Mouse (Mus musculus) limb, embryonic 13.5 days (tissue): ENCODE data around the gene Txlna. TPM values are rescaled to one million over a fixed set of nuclear protein-coding genes. Genes with fewer than 3 reads are reported as not detected.
A peak's percentile ranks its signal among the peaks of the same experiment; 100 is the strongest.

Experiments
- ATAC-seq: fragments of 200-750 bp; cut with Nextera tagmentation; 2 replicates; pipeline ENCODE4 v1.8.0; 2017; ENCODE audit warnings: low read depth, moderate number of reproducible peaks, moderate TSS enrichment; ENCODE audit not compliant: low FRiP score
- H3K27ac ChIP-seq: fragments of 300-500 bp; sonication (generic); 2 replicates; pipeline ENCODE4 v1.5.1; 2015; ENCODE audit warnings: inconsistent platforms, mild to moderate bottlenecking, moderate library complexity
- H3K27me3 ChIP-seq: fragments of 300-500 bp; sonication (generic); 2 replicates; pipeline ENCODE4 v1.6.1; 2015; ENCODE audit warnings: mild to moderate bottlenecking, inconsistent platforms
- H3K36me3 ChIP-seq: fragments of 300-500 bp; sonication (generic); 2 replicates; pipeline ENCODE4 v1.6.1; 2015; ENCODE audit warnings: inconsistent platforms, mild to moderate bottlenecking, moderate library complexity
- H3K4me1 ChIP-seq: fragments of 300-500 bp; sonication (generic); 2 replicates; pipeline ENCODE4 v1.6.1; 2015; ENCODE audit warnings: inconsistent platforms
- H3K4me2 ChIP-seq: fragments of 300-500 bp; sonication (generic); replicated peaks from 2 replicates; pipeline ENCODE4 v1.6.1; 2015; ENCODE audit warnings: inconsistent platforms, mild to moderate bottlenecking, moderate library complexity
- H3K4me3 ChIP-seq: fragments of 300-500 bp; sonication (generic); 2 replicates; pipeline ENCODE4 v1.5.1; 2015; ENCODE audit warnings: moderate library complexity, mild to moderate bottlenecking, inconsistent platforms
- H3K9ac ChIP-seq: fragments of 300-500 bp; sonication (generic); 2 replicates; pipeline ENCODE4 v1.6.1; 2015; ENCODE audit warnings: mild to moderate bottlenecking, inconsistent platforms
- H3K9me3 ChIP-seq: fragments of 300-500 bp; sonication (generic); 2 replicates; pipeline ENCODE4 v1.6.1; 2016; ENCODE audit warnings: inconsistent platforms
- WGBS: fragments of 180-500 bp; shearing (Covaris S2); methylation state at CpG from one replicate; pipeline ENCODE4 v1.1.7; 2015; 5-methylcytosine and 5-hydroxymethylcytosine counted together
- polyA plus RNA-seq: library from polyadenylated mRNA; unstranded; fragments of >200 nt; fragmentation: Nextera tagmentation; extraction: Ambion mirVana; gene quantifications from 2 replicates; pipeline ENCODE4 v1.2.1, GENCODE M21; 2015

Gene Txlna
- polyA plus RNA-seq, 1 experiment from 2014 or later, result 102 TPM

DNA sequence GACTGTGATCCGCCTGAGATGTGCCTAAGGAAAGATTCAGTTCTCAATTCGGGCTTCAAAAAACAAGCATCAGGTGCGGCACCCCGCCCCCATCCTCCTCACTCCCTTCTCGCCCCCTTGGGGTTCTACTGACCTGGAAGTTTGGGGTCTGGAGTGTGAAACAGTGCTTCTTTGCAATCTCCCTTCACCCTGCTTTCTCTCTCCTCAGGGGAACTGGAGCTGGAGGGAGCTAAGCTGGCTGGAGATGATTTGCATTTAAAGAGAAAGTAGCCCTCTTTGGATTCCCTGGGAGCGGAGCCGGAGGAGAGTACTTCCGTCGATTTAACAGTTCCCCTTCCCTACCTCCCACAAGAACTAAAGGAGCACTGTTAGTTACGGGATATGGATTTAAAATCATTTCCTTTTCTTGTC, 17.2 kb downstream of the Txlna start, which contains the start of gene Ccdc28b:
TSS of gene Ccdc28b (minus strand) at position 267 of the 411 bp plus-strand sequence.
- Histone ChIP-seq H3K4me1 (peaks cover 34% of the 10 kb centered on the region), H3K36me3 (peaks cover 27% of the 10 kb centered on the region), H3K9ac (peak within 1 kb of the TSS; percentile 78), H3K4me3 (peak within 1 kb of the TSS; percentile 63), H3K4me2 (peak within 1 kb of the TSS; percentile 86), H3K27ac (peak within 1 kb of the TSS; percentile 80), H3K27me3 (no peaks in the 10 kb centered on the region), H3K9me3 (no peaks in the 10 kb centered on the region)
- WGBS, result 1% methylated on average over 10 of the region's 10 CpGs
- no peak for ATAC-seq

DNA sequence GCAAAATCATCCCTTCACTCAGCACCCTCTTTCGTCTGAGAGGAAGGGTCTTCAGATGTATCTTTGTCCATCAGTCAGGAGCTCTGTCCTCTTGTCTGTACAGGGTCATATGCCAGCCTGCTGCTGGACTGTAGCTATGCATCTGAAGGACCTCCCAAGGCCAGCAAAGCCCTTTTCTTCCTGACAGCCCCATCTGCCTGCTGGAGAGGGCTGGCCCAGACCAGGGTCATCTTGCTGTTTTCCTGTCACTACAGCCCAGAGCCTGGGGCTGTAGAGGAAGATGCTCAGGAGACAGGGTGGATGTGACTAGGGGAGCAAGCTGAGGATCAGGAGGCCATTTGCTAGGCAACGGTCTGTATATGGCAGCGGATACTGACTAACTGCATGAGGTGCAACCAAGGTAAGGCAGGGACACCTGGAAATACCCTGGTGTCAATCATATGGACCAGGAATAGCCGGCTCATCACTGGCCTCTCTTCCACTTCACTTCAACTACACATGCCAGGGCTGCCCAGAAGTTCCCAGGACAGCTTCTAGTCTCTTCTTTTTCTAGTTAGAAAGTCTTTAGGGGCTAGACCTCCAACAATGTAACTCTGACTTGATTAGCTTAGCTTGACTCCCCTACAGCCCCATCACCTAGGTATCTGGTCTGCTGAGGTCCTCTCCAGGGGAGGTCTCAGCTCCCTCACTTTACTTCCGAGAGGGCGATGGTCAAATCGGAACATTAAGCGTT, 17.9 kb downstream of the Txlna start:
- peak overlapping the region; percentile 63 for H3K4me3 ChIP-seq
- H3K9ac ChIP-seq, result peak overlapping the region; percentile 78
- WGBS, result 22% methylated on average over 8 of the region's 8 CpGs
- H3K36me3 ChIP-seq, result peaks cover 20% of the 10 kb centered on the region
- peak overlapping the region; percentile 86 for H3K4me2 ChIP-seq
- H3K27ac ChIP-seq, result peak overlapping the region; percentile 80; the same call in 1 of the 2 replicates
- H3K27me3 ChIP-seq, result no peaks in the 10 kb centered on the region
- no peaks in the 10 kb centered on the region for H3K9me3 ChIP-seq
- ATAC-seq, result no peak
- H3K4me1 ChIP-seq, result peaks cover 40% of the 10 kb centered on the region

DNA sequence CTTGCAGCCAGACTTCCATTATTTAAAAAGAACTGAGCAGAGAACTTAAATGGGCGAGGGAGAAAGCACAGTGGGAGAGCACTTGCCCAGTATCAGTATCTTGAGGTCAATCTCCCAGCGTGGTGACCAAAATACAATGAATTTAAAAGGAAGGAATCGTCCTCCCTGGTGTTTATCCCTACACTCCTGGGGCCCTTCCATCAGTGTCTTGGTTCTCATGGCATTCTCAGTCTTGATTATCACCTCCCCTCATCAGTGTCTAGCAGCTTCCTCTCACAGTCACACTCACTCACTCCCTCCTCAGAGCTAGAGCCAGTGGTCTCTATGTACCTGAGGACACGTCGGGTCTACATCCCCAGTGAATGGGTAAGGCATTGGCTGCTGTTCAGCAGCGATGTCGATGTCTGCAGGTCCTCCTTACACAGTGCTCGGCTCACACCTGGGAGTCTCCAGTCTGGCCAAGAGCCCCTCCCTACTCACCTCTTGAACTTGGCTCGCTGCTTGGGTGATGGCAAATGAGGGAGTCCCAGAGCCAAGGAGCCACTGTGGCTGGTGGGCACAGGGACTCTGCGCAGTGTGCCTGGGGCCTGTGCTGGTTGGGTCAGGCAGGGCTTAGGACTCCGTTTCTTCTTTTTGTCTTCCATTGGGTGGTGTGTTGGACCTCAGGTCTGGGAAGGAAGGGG, 18.6 kb downstream of the Txlna start:
- peak overlapping the region; percentile 86 for H3K4me2 ChIP-seq
- peaks cover 14% of the 10 kb centered on the region for H3K36me3 ChIP-seq
- H3K27ac ChIP-seq, result no peak overlapping the region
- no peak for ATAC-seq
- H3K9ac ChIP-seq, result peak overlapping the region; percentile 31; the same call in 1 of the 2 replicates
- H3K4me1 ChIP-seq, result peaks cover 42% of the 10 kb centered on the region
- H3K9me3 ChIP-seq, result no peaks in the 10 kb centered on the region
- WGBS, result 80% methylated on average over 11 of the region's 11 CpGs
- no peaks in the 10 kb centered on the region for H3K27me3 ChIP-seq
- H3K4me3 ChIP-seq, result peak overlapping the region; percentile 63

DNA sequence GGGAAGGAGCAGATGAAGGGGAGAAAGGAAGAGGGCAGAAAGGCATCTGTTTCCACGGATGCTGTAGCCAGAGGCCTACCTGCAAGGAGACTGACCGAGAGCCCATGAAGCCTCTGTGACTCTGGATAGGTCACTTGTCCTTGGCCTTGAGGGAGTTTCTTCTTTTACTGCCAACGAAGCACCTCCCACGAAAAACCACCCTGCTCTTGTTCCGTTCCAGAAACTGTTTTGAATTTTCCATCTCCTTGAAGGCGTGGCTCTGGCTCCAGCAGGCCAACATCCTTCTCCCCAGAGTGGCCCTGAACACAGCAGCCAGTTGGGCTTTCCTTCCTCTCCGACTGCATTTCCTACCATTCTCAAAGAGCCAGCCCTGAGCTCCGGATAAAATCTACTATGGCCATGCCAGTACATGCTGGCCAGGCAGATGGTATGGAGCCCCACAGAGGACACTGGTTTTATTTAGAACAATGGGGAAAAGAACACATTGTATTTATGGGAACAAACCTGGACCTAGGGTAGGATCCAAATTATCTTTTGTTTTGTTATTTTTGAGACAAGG, 19.5 kb downstream of the Txlna start:
- WGBS, result 77% methylated on average over 8 of the region's 8 CpGs
- Histone ChIP-seq H3K9ac (peak overlapping the region; percentile 27; the same call in 1 of the 2 replicates), H3K4me1 (peaks cover 42% of the 10 kb centered on the region), H3K27me3 (no peaks in the 10 kb centered on the region), H3K36me3 (peaks cover 14% of the 10 kb centered on the region), H3K27ac (no peak overlapping the region), H3K4me2 (0 out of 2 replicates have a peak overlapping the region, but pooled peaks have one; percentile 1), H3K9me3 (no peaks in the 10 kb centered on the region), H3K4me3 (no peak overlapping the region)
- ATAC-seq, result no peak

DNA sequence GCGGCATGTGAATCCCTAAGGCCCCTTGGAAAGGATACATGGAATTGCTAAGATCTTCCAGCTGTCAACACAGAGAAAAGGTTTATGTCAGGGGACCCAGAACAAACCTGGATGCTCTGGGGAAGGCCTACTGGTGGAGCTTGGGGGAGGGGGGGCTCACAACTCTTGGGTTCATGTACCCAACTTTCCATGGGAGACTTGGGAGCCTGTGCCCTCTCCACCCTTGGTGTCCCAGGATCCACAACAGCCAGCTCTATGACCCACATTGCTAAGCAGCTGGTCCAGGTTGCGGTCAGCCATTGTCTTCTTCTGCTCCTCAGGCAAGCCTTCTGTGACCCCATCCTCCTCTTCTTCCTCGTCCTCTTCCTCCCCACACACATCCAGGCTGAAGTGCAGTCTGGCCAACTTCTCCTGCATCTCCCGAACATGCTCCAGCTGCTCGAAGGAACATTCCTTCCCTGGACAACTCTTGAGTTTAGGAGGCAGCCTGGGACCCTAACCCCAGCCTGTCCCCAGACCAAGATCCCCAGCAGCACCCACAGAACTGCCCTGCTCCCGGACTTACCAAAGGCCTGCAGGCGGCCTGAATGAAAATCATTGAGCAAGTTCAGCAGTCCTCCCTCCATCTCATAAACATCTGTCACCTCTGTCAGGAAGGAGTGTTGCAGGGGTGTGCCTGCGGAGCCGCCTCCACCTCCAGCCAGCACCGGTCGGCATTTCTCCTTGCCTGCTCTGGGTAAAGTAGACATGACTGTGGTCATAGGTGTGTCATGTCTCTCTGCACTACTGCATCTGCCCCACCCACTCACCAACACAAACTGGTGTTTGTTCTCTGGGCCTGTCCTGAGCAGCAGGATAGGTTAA, 20.2 kb downstream of the Txlna start:
- peak overlapping the region; percentile 27; the same call in 1 of the 2 replicates for H3K9ac ChIP-seq
- no peaks in the 10 kb centered on the region for H3K27me3 ChIP-seq
- peaks cover 18% of the 10 kb centered on the region for H3K36me3 ChIP-seq
- 0 out of 2 replicates have a peak overlapping the region, but pooled peaks have one; percentile 1 for H3K4me2 ChIP-seq
- no peak for ATAC-seq
- no peak overlapping the region for H3K27ac ChIP-seq
- 81% methylated on average over 11 of the region's 11 CpGs for WGBS
- H3K4me3 ChIP-seq, result no peak overlapping the region
- no peaks in the 10 kb centered on the region for H3K9me3 ChIP-seq
- H3K4me1 ChIP-seq, result peaks cover 38% of the 10 kb centered on the region

DNA sequence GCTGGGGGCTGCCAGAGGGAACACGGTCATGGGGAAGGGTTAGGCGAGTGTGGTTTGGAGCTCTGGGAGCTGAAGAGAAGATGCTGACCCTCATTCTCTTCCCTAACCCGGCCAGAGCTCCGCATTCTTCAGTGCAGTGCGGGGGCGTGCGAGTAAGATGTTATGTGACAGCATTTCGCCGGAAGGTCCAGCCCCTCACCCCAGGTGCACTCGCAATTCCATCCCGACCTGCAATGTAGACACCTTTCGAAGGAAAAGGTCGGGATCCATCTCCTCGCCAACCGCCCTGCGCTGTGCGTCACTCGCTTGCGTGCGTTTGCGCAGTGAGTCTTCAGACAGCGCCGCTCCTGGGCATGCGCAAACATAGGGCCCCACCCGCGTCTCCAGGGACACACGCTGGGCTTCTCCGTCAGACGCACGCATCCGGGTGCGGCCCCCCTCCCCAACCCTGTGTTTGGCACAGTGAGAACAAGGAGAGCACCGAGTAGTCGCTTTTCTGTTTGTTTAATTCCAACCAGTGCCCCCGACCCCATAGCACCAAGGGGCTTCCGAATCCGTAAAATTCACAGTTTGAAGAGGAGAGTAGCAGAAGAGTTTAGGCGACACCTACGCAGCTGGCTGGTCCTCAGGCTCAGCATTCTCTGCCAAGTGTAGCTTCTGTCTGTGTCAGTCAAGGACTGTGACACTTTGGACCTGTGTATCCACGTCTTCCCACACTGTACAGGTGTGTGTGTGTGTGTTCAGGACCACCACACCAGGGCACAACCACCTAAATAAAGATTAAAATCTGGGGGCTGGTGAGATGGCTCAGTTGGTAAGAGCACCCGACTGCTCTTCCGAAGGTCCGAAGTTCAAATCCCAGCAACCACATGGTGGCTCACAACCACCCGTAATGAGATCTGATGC, 21.8 kb downstream of the Txlna start, which contains the start of gene Iqcc:
TSS of gene Iqcc (minus strand) at position 314 of the 906 bp plus-strand sequence.
- peak within 1 kb of the TSS; percentile 92 for H3K9ac ChIP-seq

DNA sequence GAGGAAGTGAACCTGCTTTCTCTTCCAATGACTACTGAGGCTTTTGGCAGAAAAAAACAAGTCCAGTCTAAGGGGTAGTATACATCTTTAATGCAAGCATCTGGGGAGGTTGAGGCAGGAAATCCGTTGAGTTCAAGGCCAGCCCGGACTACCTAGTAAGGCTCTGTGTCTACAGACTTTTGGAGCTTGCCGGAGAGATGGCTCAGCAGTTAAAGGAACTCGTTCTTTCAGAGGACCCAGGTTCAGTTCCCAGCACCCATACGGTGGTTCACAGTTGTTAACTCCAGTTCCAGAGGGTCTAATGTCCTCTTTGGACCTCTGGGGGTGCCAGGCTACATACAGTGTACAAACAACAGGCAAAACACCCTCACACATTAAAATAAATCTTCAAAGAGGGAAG, 22.8 kb downstream of the Txlna start:
- Histone ChIP-seq H3K27ac (peak overlapping the region; percentile 88; the same call in 1 of the 2 replicates), H3K9me3 (no peaks in the 10 kb centered on the region), H3K4me2 (peak overlapping the region; percentile 88), H3K9ac (peak overlapping the region; percentile 92), H3K4me1 (peaks cover 20% of the 10 kb centered on the region), H3K27me3 (no peaks in the 10 kb centered on the region), H3K4me3 (peak overlapping the region; percentile 76), H3K36me3 (peaks cover 25% of the 10 kb centered on the region)
- WGBS, result 94% methylated on average over 5 of the region's 5 CpGs
- no peak for ATAC-seq

More for the DNA sequence above, 21.8 kb downstream of the Txlna start, which contains the start of gene Iqcc:
- peak within 1 kb of the TSS; percentile 88 for H3K27ac ChIP-seq
- peaks cover 22% of the 10 kb centered on the region for H3K36me3 ChIP-seq
- WGBS, result 3% methylated on average over 44 of the region's 44 CpGs
- peak within 1 kb of the TSS; percentile 76 for H3K4me3 ChIP-seq
- peaks cover 24% of the 10 kb centered on the region for H3K4me1 ChIP-seq
- no peaks in the 10 kb centered on the region for H3K27me3 ChIP-seq
- ATAC-seq, result peak; percentile 91
- no peaks in the 10 kb centered on the region for H3K9me3 ChIP-seq
- H3K4me2 ChIP-seq, result peak within 1 kb of the TSS; percentile 88

DNA sequence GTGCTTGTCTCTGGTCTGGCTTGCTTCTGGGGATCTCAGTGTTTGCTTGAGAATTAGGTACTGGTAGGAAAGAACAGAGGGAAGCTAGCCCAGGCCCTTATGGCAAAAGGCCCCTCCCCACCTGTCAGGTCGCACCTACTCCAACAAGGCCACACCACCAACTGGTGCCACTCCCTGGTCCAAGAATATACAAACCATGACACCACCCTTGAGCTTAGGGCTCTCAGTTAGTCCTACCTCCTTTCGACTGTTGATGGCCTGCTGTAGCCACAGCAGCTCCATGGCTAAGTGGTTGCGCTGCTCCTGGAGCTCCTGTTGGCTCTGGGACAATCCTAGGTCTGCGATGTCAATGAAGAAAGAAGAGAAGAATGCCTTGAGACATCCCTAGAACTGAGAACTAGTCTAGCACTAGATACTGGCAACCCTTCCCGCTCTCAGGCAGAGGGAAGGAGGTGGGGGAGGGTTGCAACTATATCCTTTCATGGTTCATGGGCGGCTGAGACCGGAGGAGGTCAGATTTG, 23.7 kb downstream of the Txlna start:
- Histone ChIP-seq H3K4me2 (no peak overlapping the region), H3K27ac (no peak overlapping the region), H3K9me3 (no peaks in the 10 kb centered on the region), H3K36me3 (peaks cover 25% of the 10 kb centered on the region), H3K4me1 (peaks cover 11% of the 10 kb centered on the region), H3K9ac (no peak overlapping the region), H3K4me3 (no peak overlapping the region), H3K27me3 (no peaks in the 10 kb centered on the region)
- no peak for ATAC-seq
- 96% methylated on average over 7 of the region's 7 CpGs for WGBS

DNA sequence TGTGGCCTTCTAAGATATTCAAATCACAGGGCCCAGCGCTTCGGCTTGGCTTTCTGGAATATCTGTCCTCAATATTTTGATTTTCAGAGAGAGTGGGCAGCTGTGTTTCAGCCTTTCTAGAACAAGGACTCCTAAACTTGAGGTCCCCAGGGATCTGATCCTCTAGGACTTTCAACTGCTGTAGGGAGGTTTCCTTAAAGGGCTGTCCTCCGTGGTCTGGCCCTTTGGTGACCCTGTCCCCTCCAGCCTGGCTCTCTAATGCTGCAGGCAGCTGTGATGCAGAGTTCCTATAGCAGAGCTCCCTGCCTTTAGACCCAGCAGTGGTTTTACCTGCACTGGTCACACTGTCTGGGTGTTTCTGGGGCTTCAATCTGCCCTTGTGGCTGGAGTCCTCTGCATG, 24.2 kb downstream of the Txlna start:
- Histone ChIP-seq H3K36me3 (peaks cover 25% of the 10 kb centered on the region), H3K9ac (no peak overlapping the region)
- WGBS, result 94% methylated on average over 3 of the region's 3 CpGs

DNA sequence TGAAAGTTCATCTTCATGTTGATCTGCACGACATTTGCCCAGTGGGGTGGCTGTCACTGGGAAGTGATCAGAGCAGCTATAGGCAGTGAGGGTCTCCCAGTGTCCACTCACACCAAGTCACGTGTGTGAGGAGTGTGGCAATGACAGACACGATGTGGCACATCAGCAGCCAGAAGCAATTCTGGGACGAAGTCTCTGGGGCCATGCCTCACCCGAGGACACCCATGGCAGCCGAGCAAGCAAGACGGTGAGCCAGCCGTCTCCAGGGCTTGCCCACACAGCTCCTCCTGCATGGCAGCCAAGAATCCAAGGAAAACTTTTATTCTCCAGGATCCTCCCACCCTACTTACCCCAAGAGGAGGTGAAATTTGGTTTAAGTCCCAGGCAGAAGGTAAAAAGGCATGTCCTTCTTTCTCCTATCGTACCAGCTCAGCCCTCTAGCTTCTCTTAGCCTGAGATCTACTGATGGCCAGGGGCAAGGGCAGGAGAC, 25.0 kb downstream of the Txlna start:
- Histone ChIP-seq H3K9me3 (no peaks in the 10 kb centered on the region), H3K36me3 (peaks cover 25% of the 10 kb centered on the region), H3K27me3 (no peaks in the 10 kb centered on the region), H3K27ac (no peak overlapping the region), H3K4me3 (no peak overlapping the region), H3K4me1 (peaks cover 9% of the 10 kb centered on the region), H3K4me2 (no peak overlapping the region), H3K9ac (0 out of 2 replicates have a peak overlapping the region, but pooled peaks have one; percentile 8)
- 91% methylated on average over 9 of the region's 9 CpGs for WGBS
- ATAC-seq, result no peak

More for the DNA sequence above, 24.2 kb downstream of the Txlna start:
- Histone ChIP-seq H3K9me3 (no peaks in the 10 kb centered on the region), H3K4me3 (no peak overlapping the region), H3K27ac (no peak overlapping the region), H3K4me1 (peaks cover 9% of the 10 kb centered on the region), H3K27me3 (no peaks in the 10 kb centered on the region), H3K4me2 (no peak overlapping the region)
- no peak for ATAC-seq
